Mouse (Mus musculus): ENCODE data around the gene Meiob. TPM values are rescaled to one million over a fixed set of nuclear protein-coding genes. Genes with fewer than 3 reads are reported as not detected.

Gene Meiob
- total RNA-seq, 2 experiments from 2014 or later, result not detected

DNA sequence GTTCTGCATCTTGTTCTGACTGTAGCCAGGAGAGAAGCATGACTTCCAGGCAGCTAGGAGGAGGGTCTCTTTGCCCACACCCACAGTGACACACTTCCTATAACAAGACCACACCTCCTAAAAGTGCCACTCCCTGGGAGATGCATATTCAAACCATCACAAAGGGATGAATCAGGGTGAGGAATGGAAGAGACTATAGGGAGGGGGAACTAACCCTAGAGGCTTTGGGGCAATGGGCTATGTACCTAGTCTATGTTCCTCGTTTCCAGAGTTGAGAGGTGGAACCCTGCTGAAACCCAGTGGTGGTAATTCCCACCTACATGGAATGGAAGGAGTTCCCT is 70.3 kb downstream of the Meiob start:
- no peak for DNase-seq

DNA sequence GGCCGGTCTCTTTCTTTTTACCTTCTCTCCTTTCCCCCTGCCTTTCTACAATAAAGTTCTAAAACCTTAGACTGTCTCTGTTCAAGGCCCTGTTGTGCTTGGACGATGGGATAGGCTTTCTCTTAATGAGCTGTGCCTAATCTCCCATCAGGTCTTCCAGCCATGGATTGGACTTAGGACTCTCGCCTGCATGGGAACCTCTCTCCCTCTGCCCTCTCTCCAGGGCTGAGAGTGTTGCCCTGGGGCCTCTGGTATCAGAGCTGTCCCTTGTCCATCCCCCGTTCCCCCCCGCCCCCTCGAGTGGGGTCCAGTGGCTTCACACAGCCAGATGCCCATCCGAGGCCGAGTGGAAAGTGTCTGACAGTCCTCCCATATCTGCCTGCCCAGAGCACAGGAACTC is 70.9 kb downstream of the Meiob start:
- DNase-seq, result no peak

DNA sequence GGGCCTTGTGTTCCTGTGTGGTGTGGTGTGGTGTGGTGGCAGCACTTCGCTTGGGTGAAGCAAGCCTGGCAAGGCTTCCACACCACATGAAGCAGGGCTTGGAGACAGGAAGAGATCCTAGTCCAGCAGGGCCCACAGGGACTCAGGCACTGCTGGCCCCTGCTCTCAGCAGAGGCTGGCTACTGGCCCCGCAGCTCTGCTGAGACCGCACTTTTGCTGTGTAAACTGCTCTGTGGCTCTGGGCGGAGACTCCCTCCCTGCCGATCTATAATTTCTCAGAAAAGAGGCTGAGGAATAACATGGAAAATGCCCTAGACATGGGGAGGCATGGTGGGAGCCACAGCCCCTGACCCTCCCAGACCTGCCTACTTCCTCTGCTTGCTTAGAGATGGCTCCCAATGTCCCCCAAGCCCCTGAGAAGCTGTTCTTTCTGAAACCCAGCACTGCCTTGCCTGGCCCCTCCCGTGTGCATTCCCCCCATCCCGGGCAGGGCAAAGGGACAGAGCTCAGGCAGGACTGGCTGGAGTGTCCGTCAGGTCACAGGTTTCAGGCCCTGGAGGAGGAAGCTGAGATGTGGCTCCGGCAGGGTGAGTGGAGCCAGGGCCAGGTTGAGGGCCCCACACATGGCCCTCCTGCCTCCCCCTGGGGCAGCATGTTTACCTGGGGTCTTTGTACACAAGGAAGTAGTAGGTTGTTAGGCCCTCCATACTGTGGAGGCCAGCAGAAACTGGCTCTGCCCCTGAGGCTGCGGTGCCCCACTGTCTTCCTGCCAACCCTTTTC is 73.4 kb downstream of the Meiob start:
- no peak for DNase-seq

DNA sequence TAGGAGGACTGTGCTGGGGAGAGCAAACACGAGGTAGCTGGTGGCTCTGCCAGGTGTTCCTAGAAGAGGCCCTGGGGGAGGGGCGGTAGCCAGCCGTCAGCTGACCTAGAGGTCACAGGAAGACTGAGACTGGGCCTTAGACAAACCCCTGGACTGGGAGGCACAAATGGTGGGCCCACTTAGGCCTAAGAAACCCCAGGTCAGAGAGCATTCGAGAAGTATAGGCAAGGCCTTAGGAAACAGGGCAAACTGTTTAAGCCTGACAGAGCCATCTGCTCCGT is 74.0 kb downstream of the Meiob start:
- no peak for DNase-seq

DNA sequence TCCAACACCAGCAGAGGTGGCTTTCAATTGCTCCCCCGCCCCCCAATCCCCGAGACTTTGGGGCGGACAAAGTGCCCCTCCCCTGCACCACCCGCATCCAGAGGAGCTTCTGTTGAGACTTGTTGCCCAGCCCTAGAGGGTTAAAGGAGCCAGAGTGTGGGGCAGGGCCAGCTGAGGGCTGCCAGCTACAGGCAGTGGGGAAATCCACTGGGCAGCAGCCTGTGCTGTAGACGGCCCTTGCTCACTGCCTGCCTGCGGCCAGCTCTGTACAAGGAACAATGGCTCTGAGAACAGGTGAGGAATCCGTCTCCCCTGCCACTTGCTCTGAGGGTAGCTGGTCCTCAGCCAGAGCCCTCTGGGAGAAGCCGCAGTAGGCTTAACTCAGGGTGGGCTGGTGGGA is 74.4 kb downstream of the Meiob start:
- DNase-seq, result no peak

DNA sequence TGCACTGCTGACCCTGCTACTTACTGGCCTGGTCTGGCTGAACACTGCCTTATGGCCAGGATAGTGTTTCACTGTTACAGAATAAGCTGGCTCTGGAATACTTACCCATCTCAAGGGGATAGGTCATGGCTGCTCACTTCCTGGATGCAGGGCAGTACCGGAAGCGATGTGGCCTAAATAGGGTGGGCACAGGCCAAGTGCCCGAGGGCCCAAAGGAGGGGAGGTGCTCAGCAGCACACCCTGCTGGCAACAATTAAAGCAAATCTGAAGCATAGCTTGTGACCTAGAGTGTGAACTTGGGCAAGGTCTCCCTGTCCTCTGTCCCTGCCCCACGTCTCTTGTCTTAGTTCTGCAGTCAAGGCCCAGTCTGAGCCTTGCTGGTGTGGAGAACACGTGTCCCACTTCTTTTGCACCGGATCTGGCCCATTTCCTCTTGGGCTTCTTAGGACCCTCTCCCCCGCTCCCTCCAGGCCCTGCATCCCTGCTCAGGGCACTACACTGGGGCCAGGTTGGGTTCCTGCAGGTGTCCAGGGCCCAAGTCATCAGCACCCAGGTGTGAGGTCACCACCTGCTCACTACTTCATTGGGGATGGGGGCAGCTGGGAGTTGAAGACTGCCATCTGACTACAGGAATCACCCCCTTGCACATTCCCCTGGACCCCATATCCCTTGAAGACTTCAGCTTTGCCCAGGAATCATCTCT is 77.8 kb downstream of the Meiob start:
- DNase-seq, result no peak

DNA sequence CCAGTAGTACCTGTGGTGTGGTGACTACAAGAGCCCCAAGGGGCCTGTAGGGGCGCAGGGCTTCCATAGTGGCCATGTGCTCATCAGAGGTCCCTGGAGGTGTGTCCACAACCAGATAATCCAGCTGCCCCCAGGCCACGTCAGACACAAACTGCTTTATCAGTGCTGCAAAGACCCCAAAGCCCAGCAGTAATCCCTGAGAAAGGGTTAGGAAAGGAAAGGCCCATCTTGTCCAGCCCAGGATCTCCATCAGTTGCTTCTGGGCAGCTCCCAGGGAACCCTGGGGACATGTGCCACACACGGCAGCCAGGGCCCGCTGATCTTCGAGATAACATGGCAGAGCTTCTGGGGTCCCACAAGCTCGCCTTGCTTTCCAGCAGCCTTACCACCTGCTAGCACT is 80.3 kb downstream of the Meiob start:
- DNase-seq, result no peak

DNA sequence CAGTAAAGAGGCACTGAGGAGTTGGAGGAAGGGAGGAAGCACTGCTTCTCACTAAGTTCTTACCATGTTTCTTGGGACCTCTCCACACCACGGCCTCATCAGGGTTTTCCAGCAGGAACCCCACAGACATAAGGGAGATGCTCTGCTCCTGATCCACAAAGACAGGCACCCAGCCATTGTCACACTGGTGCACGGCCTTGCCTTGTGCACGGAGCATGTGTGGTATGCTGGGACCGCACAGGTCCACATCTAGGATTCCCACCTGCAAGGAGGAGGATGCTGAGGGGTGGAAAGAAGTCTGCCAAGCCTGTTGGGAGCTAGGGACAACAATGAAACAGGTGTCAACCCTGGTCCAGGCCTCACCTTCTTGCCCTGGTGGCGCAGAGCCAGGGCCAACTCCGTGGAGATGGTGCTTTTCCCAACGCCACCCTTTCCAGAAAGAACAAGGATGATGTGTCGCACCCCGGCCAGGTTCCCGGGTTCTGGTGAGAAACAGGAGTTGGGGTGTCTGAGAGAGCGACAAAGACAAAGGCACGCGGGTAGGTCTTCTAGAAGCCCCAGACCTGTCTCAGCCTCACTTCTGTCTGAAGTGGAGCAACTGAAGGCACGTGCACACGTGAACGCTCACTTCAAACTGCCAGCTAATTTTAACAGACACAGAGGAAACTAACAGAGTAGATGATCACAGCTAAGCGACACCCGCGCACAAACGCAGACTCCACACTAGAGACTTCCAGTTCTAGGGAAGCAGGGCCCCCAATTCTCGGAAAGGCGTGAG is 81.5 kb downstream of the Meiob start:
- no peak for DNase-seq

DNA sequence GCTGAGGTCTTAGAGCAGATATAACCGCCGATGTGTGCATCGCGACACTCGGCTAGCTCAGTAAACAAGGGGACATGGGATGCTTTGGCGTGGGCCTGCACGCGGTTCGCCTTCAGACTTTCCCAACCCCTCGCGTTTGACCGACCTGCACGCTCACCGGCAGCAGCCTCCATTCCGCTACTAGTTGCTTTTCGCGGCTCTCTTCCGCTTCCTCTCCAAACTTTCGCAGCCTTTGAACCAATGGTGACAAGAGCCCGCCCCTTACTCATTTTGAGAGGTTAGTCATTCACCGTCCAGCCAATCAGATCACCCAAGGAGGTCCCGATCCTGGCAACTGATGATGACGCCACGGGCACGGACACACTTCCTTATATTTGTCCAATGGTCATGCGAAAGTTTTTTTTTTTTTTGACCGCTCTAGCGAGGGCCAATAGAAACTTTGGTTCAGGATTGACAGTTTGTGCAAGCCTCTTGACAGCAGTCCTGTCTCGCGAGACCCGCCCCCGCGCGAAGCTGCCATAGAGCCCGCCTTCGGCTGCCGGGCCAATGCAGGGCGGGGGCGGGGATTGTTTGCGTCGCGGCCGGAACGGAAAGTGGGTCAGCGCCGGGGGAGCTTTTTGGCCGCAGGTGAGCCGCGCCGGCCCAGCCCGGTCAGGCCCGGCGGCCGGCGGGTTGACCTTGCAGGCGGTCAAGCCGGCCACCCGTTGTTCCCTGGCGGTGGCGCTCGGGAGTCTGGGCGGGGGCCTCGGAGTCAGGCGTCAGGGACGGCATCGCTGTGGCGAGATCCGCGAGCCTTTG is 82.2 kb downstream of the Meiob start, which contains the start of the genes Nubp2 and Spsb3:
Gene Nubp2, minus strand, starts transcription at position 216 of the 798 bp plus-strand sequence.
Gene Spsb3, plus strand, starts transcription at position 510 of the 798 bp plus-strand sequence.
- DNase-seq, result peak; percentile 96 to 98

DNA sequence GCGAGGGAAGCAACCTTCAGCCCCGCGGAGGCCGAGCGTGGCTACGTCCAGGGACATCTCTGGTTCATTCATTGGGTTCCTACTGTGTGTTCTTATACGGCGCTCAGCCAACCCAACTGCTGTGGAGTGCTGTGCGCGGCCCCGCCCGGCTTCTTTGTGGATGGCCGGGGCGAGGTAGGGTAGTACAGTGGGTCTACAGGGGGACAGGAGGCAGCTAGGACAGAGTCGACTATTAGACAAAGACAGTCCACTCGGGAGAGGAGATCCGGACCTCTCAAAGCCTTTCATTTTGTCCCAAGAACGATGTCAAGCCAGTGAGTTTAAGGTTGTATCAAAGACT is 82.8 kb downstream of the Meiob start:
- DNase-seq, result no peak

DNA sequence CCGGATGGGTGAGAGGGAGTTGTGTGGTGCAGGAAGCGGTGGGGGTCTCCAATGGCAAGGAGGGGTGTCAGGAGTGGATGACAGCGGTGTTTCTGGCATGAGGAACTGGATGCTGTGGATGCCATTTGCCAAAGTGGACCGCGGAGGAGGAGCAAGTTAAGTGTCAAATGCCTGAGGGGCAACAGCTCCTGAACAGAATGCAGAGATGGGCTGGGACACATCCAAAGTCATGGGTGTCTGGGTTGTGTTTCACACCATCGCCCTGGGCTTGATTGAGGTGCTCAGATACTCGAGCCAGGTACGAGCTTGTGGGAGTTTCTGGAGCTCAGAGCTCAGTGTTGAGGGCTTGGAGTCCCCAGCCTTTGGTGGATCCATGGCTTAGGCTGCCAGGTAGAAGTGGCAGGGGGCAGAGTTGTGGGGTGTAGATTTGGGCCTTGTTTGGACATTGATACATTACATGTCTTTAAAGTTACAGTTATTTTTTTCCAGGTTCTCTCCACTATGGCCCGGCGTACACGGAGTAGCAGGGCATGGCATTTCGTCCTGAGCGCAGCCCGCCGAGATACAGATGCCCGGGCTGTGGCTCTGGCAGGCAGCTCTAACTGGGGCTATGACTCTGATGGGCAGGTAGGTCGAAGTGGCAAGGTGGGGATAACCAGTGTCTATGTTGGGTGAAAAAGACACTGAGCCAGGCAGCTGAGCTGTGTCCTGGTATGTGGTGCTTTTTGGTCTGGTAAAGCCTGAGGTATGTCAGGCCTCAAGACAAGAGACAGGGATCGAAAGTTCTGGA is 83.4 kb downstream of the Meiob start:
- no peak for DNase-seq

DNA sequence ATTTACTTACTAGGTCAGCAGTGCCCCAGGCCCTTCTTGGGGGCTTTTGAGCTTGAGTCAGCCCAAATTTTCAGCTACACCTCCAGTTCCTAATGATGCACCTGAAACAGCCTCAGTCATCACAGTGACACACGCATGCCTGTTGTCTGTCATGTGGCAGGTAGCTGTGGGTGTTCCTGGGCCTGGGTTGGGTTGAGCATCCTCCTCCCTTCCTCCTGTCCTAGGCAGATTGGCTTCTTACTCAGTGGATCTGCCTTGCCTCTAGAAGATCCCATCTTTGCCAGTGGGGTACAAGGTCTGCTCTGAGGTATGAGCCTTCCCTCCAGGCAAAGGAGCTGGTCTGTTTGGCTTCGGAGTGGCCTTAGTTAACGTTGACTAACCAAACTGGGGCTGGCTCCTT is 84.8 kb downstream of the Meiob start:
- no peak for DNase-seq

Other genes starting within 250 kb of the Meiob start
- 100 to 1,000 TPM; 181 to 184 TPM for gene Tsc2, start 171.7 kb upstream of the Meiob start, total RNA-seq (2021)
- gene Nthl1, start 171.6 kb upstream of the Meiob start, total RNA-seq (2021), result 1 to 10 TPM; 3.9 to 6.9 TPM
- 10 to 100 TPM; 41.1 to 43.3 TPM for gene Slc9a3r2, start 154.0 kb upstream of the Meiob start, total RNA-seq (2021)
- gene Npw, start 145.8 kb upstream of the Meiob start, total RNA-seq (2021), result 1 to 10 TPM; 1.7 to 2.9 TPM
- gene Zfp598, start 134.6 kb upstream of the Meiob start, total RNA-seq (2021), result 10 to 100 TPM; 38.2 to 43.5 TPM
- 100 to 1,000 TPM; 152 to 165 TPM for gene Syngr3, start 114.3 kb upstream of the Meiob start, total RNA-seq (2021)
- gene Gfer, start 108.1 kb upstream of the Meiob start, total RNA-seq (2021), result 10 to 100 TPM; 17.0 to 22.7 TPM
- 1 to 10 TPM; 2.5 to 3.0 TPM for gene Noxo1, start 108.1 kb upstream of the Meiob start, total RNA-seq (2021)
- gene Tbl3, start 96.6 kb upstream of the Meiob start, total RNA-seq (2021), result 10 to 100 TPM; 26.1 to 29.4 TPM
- gene Rnf151, start 86.2 kb upstream of the Meiob start, total RNA-seq (2021), result not detected
- gene Rps2, start 86.2 kb upstream of the Meiob start, total RNA-seq (2021), result 100 to 1,000 TPM; 326 to 349 TPM
- 100 to 1,000 TPM; 199 to 228 TPM for gene Ndufb10, start 79.8 kb upstream of the Meiob start, total RNA-seq (2021)
- under 1 TPM in 1 of 2 experiments, not detected in 1; 0.56 TPM for gene Rpl3l, start 76.5 kb upstream of the Meiob start, total RNA-seq (2021)
- gene Msrb1, start 67.6 kb upstream of the Meiob start, total RNA-seq (2021), result 10 to 100 TPM; 42.1 to 45.6 TPM
- not detected for gene Hs3st6, start 51.3 kb upstream of the Meiob start, total RNA-seq (2021)
- 100 to 1,000 TPM; 131 to 134 TPM for gene Hagh, start 35.9 kb downstream of the Meiob start, total RNA-seq (2021)
- gene Fahd1, start 46.1 kb downstream of the Meiob start, total RNA-seq (2021), result 10 to 100 TPM; 18.3 to 23.0 TPM
- gene Igfals, start 61.7 kb downstream of the Meiob start, total RNA-seq (2021), result under 1 TPM in 1 of 2 experiments, not detected in 1; 0.33 TPM
- 10 to 100 TPM; 33.2 to 37.1 TPM for gene Nubp2, start 82.1 kb downstream of the Meiob start, total RNA-seq (2021)
- 10 to 100 TPM; 39.2 to 42.8 TPM for gene Spsb3, start 82.4 kb downstream of the Meiob start, total RNA-seq (2021)
- 10 to 100 TPM; 57.5 to 70.4 TPM for gene Eme2, start 90.8 kb downstream of the Meiob start, total RNA-seq (2021)
- 10 to 100 TPM; 75.3 to 75.9 TPM for gene Mrps34, start 90.8 kb downstream of the Meiob start, total RNA-seq (2021)
- gene Nme3, start 92.2 kb downstream of the Meiob start, total RNA-seq (2021), result 10 to 100 TPM; 60.0 to 67.5 TPM
- gene Mapk8ip3, start 132.7 kb downstream of the Meiob start, total RNA-seq (2021), result 100 to 1,000 TPM; 384 to 406 TPM
- gene Jpt2, start 156.4 kb downstream of the Meiob start, total RNA-seq (2021), result 1 to 10 TPM; 5.5 to 6.3 TPM
- gene Cramp1l, start 211.5 kb downstream of the Meiob start, total RNA-seq (2021), result 10 to 100 TPM; 27.2 to 28.3 TPM
- gene Ift140, start 211.8 kb downstream of the Meiob start, total RNA-seq (2021), result 10 to 100 TPM; 23.8 to 24.0 TPM